Mouse (Mus musculus) cerebellum, adult 2 months (tissue): ENCODE data around the gene Rfx8. TPM values are rescaled to one million over a fixed set of nuclear protein-coding genes. Genes with fewer than 3 reads are reported as not detected.

Experiments
- DNase-seq, 2 experiments: peaks; one replicate each; pipeline ENCODE4 v3.0.0; 2021
- H3K27ac ChIP-seq: fragments of 200-500 bp; 2 replicates; pipeline ENCODE4 v1.5.1; 2012; ENCODE audit warnings: low read length, control low read depth, inconsistent platforms; ENCODE audit not compliant: insufficient read depth
- H3K27me3 ChIP-seq: fragments of 200-500 bp; 2 replicates; pipeline ENCODE4 v1.6.1; 2012; ENCODE audit warnings: inconsistent platforms, mild to moderate bottlenecking, low read length, moderate library complexity; ENCODE audit not compliant: control insufficient read depth, insufficient read depth
- H3K4me1 ChIP-seq: fragments of 200-500 bp; 2 replicates; pipeline ENCODE4 v1.6.1; 2011; ENCODE audit warnings: low read length; ENCODE audit not compliant: control insufficient read depth, insufficient read depth
- H3K4me3 ChIP-seq: fragments of 200-500 bp; replicated peaks from 2 replicates; pipeline ENCODE3; 2011; ENCODE audit warnings: mild to moderate bottlenecking, low read depth, low read length, control low read depth; ENCODE audit not compliant: insufficient read depth
- CTCF ChIP-seq: fragments of 200-500 bp; IDR thresholded peaks from 2 replicates; pipeline ENCODE4 v1.5.1; 2011; ENCODE audit warnings: low read depth, mild to moderate bottlenecking, control low read depth, low read length, moderate library complexity, borderline replicate concordance; ENCODE audit not compliant: insufficient read depth
- POLR2A ChIP-seq: fragments of 200-500 bp; IDR thresholded peaks from 2 replicates; pipeline ENCODE4 v1.6.1; 2011; ENCODE audit warnings: low read length, control low read depth, borderline replicate concordance; ENCODE audit not compliant: insufficient read depth
- WGBS: fragments of 180-500 bp; shearing (Covaris S2); methylation state at CpG from one replicate; pipeline ENCODE4 v1.1.7; 2018; 5-methylcytosine and 5-hydroxymethylcytosine counted together
- polyA plus RNA-seq: library from polyadenylated mRNA; depleted of rRNA; stranded (reverse); fragments of >200 nt; gene quantifications from 2 replicates; pipeline ENCODE4 v1.2.3, GENCODE M21; 2012; rRNA removed

The Rfx8 gene
- polyA plus RNA-seq, 1 experiment, result 0.26 TPM

DNA sequence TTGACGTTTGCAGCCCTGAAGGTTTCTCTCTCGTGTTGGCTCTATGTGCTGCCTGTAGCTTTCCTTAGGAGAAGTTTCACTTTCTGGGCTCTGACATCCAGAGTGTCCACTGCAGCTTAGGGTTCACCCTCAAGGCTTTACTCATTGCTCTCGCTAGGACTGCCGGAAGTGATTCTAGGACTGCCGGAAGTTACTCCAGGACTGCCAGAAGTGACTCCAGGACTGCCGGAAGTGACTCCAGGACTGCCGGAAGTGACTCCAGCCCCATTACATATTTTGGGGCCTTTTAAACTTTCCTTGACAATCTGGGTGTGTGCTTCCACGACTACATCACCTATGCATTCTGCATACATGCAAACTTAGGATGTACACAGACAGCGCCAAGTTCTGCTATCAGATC, 92.2 kb downstream of the Rfx8 start:
- no peaks in the 10 kb centered on the region for H3K4me1 ChIP-seq
- no peak overlapping the region for H3K4me3 ChIP-seq
- H3K27ac ChIP-seq, result no peak overlapping the region
- 83% methylated on average over 9 of the region's 9 CpGs for WGBS
- TF ChIP-seq CTCF (no peak), POLR2A (no peak)
- DNase-seq, result no peak
- no peaks in the 10 kb centered on the region for H3K27me3 ChIP-seq

DNA sequence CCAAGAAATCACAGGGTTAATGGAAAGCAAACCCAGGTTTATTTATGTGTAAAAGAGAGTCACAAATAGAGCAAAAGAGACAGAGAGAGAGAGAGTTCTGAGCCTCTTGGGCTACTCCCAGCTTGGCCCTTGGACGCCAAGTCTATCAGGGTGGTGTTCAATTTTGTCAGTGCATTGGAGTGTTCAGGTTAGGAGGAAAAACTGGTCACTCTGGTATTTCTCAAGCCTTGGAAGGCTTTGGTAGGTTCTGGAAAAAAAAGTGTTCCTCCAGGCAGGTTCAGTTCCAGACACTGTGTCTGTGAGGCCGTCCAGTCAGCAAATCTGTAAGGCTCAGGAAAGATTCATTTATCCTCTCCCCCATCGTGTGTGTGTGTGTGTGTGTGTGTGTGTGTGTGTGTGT, 95.3 kb downstream of the Rfx8 start:
- TF ChIP-seq CTCF (no peak), POLR2A (no peak)
- H3K4me3 ChIP-seq, result no peak overlapping the region
- no peaks in the 10 kb centered on the region for H3K27me3 ChIP-seq
- 73% methylated on average over 3 of the region's 3 CpGs for WGBS
- DNase-seq, result no peak
- H3K27ac ChIP-seq, result no peak overlapping the region
- H3K4me1 ChIP-seq, result no peaks in the 10 kb centered on the region

DNA sequence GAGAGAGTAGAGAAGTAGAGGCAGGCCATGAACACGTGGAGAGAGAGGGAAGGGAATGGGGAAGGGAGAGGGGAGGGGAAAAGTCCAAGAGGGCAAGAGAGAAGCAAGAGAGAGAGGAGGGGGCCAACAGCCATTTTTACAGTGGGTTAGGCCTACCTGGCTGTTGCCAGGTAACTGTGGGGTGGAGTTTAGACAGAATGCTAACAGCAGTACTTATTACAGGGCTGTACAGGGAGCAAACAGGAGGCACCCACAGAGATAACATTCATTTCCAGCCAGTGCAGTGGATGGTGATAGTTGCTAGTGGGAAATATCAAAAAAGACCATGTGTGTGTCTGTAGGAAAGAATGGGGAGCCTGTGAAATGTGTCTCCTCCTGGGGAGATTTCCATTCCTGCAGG, 97.1 kb downstream of the Rfx8 start:
- Histone ChIP-seq H3K27ac (no peak overlapping the region), H3K4me1 (no peaks in the 10 kb centered on the region), H3K27me3 (no peaks in the 10 kb centered on the region), H3K4me3 (no peak overlapping the region)
- no peak for TF ChIP-seq CTCF
- no peak for TF ChIP-seq POLR2A
- DNase-seq, result no peak
- WGBS, result 70% methylated on average over 1 of the region's 1 CpGs

DNA sequence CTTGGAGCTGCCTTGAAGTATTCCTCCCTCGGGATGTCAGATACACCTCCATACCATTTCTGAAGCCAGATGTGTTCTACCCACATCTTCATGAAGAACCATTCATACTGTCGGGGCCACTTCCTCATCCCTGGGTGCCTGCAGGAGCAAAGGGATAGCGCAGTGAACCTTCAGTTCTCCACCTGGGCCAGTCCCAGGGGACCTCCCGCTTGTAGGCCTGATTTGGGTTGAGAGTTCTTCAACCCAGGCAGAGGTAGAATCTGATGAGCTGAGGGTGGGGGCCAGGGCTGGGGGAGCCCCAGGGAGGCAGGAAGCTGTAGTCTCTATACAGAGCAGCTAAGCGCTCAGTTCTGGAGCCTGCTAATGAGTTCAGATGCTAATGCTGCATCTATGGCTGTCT, 97.7 kb downstream of the Rfx8 start:
- Histone ChIP-seq H3K4me3 (no peak overlapping the region), H3K4me1 (no peaks in the 10 kb centered on the region), H3K27me3 (no peaks in the 10 kb centered on the region), H3K27ac (no peak overlapping the region)
- DNase-seq, result no peak
- whole genome bisulfite sequencing, result 94% methylated on average over 5 of the region's 5 CpGs
- TF ChIP-seq CTCF, result no peak
- TF ChIP-seq POLR2A, result no peak

DNA sequence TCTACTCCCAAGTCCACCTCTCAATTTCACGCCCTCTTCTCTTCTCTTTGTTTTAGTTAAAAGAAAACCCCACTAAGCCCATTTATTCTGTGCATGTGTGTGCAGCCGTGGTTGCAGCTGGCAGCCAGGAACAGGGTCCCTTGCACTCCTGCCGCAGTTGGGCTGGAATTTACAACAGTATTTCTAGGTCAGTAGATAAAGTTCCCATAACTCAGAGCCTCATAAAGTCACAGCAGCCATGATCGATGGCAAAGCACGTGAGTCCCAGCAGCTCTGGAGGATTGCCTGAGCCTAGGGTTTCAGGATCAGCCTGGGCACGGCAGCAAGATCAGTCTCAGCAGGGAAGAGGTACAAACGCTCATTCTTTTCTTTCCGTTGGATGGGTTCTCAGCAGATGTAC, 102.3 kb downstream of the Rfx8 start:
- DNase-seq, result no peak
- H3K4me1 ChIP-seq, result no peaks in the 10 kb centered on the region
- H3K4me3 ChIP-seq, result no peak overlapping the region
- no peak overlapping the region for H3K27ac ChIP-seq
- H3K27me3 ChIP-seq, result no peaks in the 10 kb centered on the region
- 17% methylated on average over 8 of the region's 8 CpGs for WGBS
- TF ChIP-seq POLR2A (no peak), CTCF (no peak)

DNA sequence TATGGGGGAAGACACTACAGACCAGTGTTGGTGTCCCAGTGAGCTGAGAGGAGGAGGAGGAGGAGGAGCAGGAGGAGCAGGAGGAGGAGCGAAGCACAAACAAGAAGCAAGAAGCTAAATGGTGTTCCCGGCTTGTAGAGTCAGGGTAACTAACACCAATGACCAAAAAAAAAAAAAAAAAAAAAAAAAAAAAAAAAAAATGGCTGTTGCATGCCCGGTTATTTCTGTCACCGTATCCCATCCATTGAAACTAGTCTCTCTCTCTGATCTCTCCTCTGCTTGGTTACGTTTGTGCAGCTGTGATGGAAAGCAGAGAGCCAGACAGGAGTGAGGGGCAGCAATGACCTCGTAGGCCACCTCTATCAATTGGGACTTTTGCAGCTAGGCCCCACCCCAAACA, 105.3 kb downstream of the Rfx8 start:
- 79% methylated on average over 6 of the region's 6 CpGs for WGBS
- no peaks in the 10 kb centered on the region for H3K27me3 ChIP-seq
- H3K4me3 ChIP-seq, result no peak overlapping the region
- H3K27ac ChIP-seq, result no peak overlapping the region
- TF ChIP-seq POLR2A (no peak), CTCF (no peak)
- no peaks in the 10 kb centered on the region for H3K4me1 ChIP-seq
- no peak for DNase-seq

Other genes with a start within 250 kb of the Rfx8 start
- 29.2 and 34.0 TPM in 2 replicates for gene Tbc1d8, start 242.2 kb downstream of the Rfx8 start, polyA plus RNA-seq
- gene Cnot11, start 186.0 kb downstream of the Rfx8 start, polyA plus RNA-seq, result 21.0 and 23.1 TPM in 2 replicates
- gene Rnf149, start 143.6 kb downstream of the Rfx8 start, polyA plus RNA-seq, result 22.3 and 26.3 TPM in 2 replicates
- 6.0 and 8.2 TPM in 2 replicates for gene Creg2, start 69.5 kb downstream of the Rfx8 start, polyA plus RNA-seq
- not detected in 2 replicates for gene Gm3646, start 84.3 kb upstream of the Rfx8 start, polyA plus RNA-seq
- gene Map4k4, start 179.9 kb upstream of the Rfx8 start, polyA plus RNA-seq, result 166 and 168 TPM in 2 replicates